Mouse (Mus musculus) intestine, postnatal 0 days (tissue): ENCODE measurements around the gene Ercc1. TPM values are rescaled to one million over a fixed set of nuclear protein-coding genes. Genes with fewer than 3 reads are reported as not detected.
A peak's percentile ranks its signal among the peaks of the same experiment; 100 is the strongest.

Source experiments
- ATAC-seq: fragments of 200-750 bp; cut with Nextera tagmentation; 2 replicates; pipeline ENCODE4 v1.8.0; 2017; ENCODE audit warnings: mild to moderate bottlenecking, moderate TSS enrichment, moderate library complexity
- H3K27ac ChIP-seq: fragments of 300-500 bp; sonication (generic); 2 replicates; pipeline ENCODE4 v1.5.1; 2014; ENCODE audit warnings: mild to moderate bottlenecking, low read depth, low read length, moderate library complexity
- H3K27me3 ChIP-seq: fragments of 300-500 bp; sonication (generic); replicated peaks from 2 replicates; pipeline ENCODE4 v1.6.1; 2014; ENCODE audit warnings: low read length, mixed read lengths; ENCODE audit not compliant: control insufficient read depth, insufficient read depth
- H3K36me3 ChIP-seq: fragments of 300-500 bp; sonication (generic); 2 replicates; pipeline ENCODE4 v1.6.1; 2014; ENCODE audit warnings: mild to moderate bottlenecking, moderate library complexity; ENCODE audit not compliant: control insufficient read depth, insufficient read depth
- H3K4me1 ChIP-seq: fragments of 300-500 bp; sonication (generic); replicated peaks from 2 replicates; pipeline ENCODE4 v1.6.1; 2014; ENCODE audit warnings: antibody characterized with exemption, low read length, mixed read lengths; ENCODE audit not compliant: control insufficient read depth, insufficient read depth
- H3K4me2 ChIP-seq: fragments of 300-500 bp; sonication (generic); replicated peaks from 2 replicates; pipeline ENCODE4 v1.6.1; 2014; ENCODE audit warnings: low read depth, mild to moderate bottlenecking, moderate library complexity
- H3K4me3 ChIP-seq: fragments of 300-500 bp; sonication (generic); 2 replicates; pipeline ENCODE4 v1.5.1; 2014; ENCODE audit warnings: low read depth, low read length
- H3K9ac ChIP-seq: fragments of 300-500 bp; sonication (generic); 2 replicates; pipeline ENCODE4 v1.6.1; 2014; ENCODE audit warnings: mild to moderate bottlenecking, low read depth, low read length
- H3K9me3 ChIP-seq: fragments of 300-500 bp; sonication (generic); 2 replicates; pipeline ENCODE4 v1.6.1; 2016; ENCODE audit warnings: mixed run types; ENCODE audit not compliant: control insufficient read depth
- CTCF ChIP-seq: sonication (generic); IDR thresholded peaks from 2 replicates; pipeline ENCODE4 v1.5.1; 2016; ENCODE audit warnings: low read depth, mild to moderate bottlenecking, control low read depth, antibody characterized with exemption, moderate library complexity
- WGBS: fragments of 180-500 bp; shearing (Covaris S2); extraction: QIAGEN DNeasy Blood & Tissue Kit; methylation state at CpG from one replicate; pipeline ENCODE4 v1.1.7; 2014; 5-methylcytosine and 5-hydroxymethylcytosine counted together
- polyA plus RNA-seq: library from polyadenylated mRNA; unstranded; fragments of >200 nt; fragmentation: Nextera tagmentation; extraction: Ambion mirVana; gene quantifications from 2 replicates; pipeline ENCODE4 v1.2.1, GENCODE M21; 2015

The Ercc1 gene
- polyA plus RNA-seq, 1 experiment from 2014 or later: 22.1 TPM

DNA sequence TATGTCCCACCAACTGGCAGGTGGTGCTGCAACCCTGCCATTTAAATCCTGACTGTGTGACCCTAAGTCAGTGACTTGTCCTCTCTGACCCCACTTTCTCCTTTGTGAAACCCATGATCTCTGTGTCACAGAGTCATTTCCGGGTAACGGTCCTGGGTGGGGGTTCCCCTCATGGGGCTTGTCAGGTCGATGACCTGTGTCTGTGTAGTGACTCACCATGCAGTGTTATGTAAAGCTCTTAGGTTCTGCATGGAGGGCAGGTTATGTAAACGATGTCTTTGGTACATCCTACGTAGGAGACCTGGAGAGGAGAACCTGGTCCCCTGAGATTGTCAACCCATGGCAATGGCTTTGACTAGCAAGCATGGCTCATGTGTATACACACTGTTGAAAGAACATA is 23.1 kb upstream of the Ercc1 start:
- no peak overlapping the region for H3K4me3 ChIP-seq
- no peak overlapping the region for H3K4me2 ChIP-seq
- no peaks in the 10 kb centered on the region for H3K9me3 ChIP-seq
- 31% methylated on average over 5 of the region's 5 CpGs for WGBS
- H3K36me3 ChIP-seq: no peaks in the 10 kb centered on the region
- ATAC-seq: peak; percentile 28; the same call in 1 of the 2 replicates
- no peaks in the 10 kb centered on the region for H3K4me1 ChIP-seq
- no peak for TF ChIP-seq CTCF
- H3K27me3 ChIP-seq: 0 out of 2 replicates have a peak, but pooled peaks cover 14% of the 10 kb centered on the region
- H3K9ac ChIP-seq: no peak overlapping the region
- H3K27ac ChIP-seq: no peak overlapping the region

DNA sequence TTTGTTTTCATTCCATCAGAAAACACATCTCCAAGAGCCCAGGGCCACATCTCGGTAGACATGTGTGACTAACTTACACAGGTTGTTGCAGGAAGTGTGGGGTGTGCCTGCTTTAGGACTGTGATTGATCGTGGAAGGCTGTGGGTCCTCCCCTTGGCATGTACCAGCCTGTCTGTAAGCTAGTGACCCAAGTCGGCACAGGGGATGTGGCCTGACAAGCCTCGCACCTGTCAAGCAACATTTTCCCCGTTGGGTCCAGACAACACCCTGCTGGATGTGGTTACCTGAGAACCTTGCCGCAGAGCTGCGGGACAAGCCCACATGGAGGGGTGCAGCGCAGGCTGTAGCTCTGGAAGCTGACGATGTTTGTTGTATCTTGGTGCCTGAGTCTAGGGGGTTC is 22.1 kb upstream of the Ercc1 start:
- Histone ChIP-seq H3K27ac (no peak overlapping the region), H3K36me3 (no peaks in the 10 kb centered on the region), H3K4me2 (no peak overlapping the region), H3K4me1 (no peaks in the 10 kb centered on the region), H3K4me3 (no peak overlapping the region), H3K9me3 (no peaks in the 10 kb centered on the region), H3K9ac (no peak overlapping the region), H3K27me3 (0 out of 2 replicates have a peak, but pooled peaks cover 11% of the 10 kb centered on the region)
- no peak for ATAC-seq
- no peak for TF ChIP-seq CTCF
- WGBS: 40% methylated on average over 9 of the region's 9 CpGs

DNA sequence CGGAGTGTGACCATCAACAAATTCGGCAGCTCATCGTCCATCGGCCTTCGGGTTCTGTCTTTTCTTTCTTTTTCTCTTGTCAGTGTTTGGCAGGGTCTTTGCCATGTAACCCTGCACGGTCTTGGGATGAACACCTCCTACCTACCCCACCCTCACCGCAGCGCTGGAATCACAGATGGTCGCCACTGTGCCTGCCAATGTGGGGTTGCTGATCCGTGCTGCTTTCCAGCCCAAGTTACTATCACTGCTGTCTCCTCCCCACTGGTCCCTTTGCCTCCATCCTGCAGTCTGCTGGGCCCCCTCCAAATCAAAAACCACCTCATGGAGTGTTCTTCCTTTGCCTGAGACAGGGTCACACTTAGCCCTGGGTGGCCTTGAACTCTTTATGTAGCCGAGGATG is 20.4 kb upstream of the Ercc1 start:
- Histone ChIP-seq H3K36me3 (no peaks in the 10 kb centered on the region), H3K9ac (no peak overlapping the region), H3K27me3 (0 out of 2 replicates have a peak, but pooled peaks cover 6% of the 10 kb centered on the region), H3K4me3 (no peak overlapping the region), H3K9me3 (no peaks in the 10 kb centered on the region), H3K4me2 (no peak overlapping the region), H3K27ac (no peak overlapping the region), H3K4me1 (no peaks in the 10 kb centered on the region)
- no peak for TF ChIP-seq CTCF
- no peak for ATAC-seq
- WGBS: 89% methylated on average over 11 of the region's 11 CpGs

DNA sequence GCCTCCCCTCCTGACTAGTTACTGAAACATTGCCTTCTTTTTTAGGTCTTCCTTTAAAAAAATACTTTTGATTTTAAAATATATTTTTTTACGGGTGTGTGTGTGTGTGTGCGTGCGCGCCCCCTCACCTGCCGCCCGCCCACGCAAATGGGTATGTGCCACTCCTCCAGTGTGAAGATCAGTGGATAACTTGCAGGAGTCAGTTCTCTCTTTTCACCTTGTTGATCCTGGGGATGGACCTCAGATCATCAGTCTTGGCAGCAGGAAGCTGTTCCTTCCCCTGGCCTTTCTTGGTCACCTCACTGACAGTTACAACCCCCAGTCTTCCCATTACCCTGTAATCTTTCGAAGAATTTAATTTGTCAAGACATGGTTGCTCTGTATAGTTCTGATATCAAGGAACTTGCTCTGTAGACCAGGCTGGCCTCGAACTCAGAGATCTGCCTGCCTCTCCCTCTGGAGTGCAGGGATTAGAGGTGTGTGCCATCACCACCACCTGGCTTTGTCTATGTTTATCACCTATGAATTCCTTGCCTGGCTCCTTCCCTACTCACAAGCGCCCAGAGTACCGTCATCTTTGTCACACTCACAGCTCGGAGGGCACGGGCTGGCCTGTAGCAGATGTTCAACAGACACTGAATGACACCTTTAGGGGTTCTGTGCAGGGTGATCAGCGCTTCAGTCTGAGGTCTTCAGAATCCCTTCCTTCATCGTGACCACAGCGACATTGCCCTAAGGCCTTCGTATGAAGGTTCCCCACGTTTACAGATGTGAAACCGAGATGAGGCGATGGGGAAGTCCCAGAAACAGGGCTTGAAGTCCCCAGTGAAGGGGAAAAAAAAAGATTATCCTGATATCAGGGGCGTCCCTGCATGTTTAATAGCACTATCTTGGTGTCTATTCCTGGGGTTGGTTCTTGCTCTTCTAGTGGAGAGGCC is 19.0 kb upstream of the Ercc1 start:
- H3K9ac ChIP-seq: no peak overlapping the region
- 0 out of 2 replicates have a peak, but pooled peaks cover 6% of the 10 kb centered on the region for H3K27me3 ChIP-seq
- H3K4me3 ChIP-seq: peak overlapping the region; percentile 36
- H3K36me3 ChIP-seq: no peaks in the 10 kb centered on the region
- H3K4me1 ChIP-seq: no peaks in the 10 kb centered on the region
- H3K4me2 ChIP-seq: peak overlapping the region; percentile 67; the same call in 1 of the 2 replicates
- ATAC-seq: no peak
- TF ChIP-seq CTCF: no peak
- no peaks in the 10 kb centered on the region for H3K9me3 ChIP-seq
- no peak overlapping the region for H3K27ac ChIP-seq
- WGBS: 71% methylated on average over 21 of the region's 21 CpGs

DNA sequence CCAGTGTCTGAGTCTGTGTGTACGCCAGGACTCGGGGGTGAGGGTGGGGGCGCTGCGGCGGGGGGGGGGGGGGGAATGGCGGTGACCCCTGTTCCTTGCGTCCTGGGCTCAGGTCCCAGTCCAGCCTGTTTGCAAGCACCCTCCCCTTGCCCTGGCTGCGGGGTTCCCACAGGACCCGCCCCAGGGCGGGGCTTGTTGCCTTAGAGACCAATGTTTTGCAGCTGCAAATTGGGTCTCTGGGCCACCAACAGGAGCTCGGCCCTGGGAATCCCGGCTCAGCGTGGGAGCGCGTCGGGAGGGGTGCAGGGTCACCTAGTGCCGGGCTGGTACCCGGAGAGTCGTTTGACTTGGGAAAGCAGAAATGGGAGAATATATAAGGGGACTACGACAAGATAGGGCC is 18.2 kb upstream of the Ercc1 start:
- 0 out of 2 replicates have a peak, but pooled peaks cover 6% of the 10 kb centered on the region for H3K27me3 ChIP-seq
- WGBS: 2% methylated on average over 19 of the region's 20 CpGs
- H3K4me1 ChIP-seq: no peaks in the 10 kb centered on the region
- no peaks in the 10 kb centered on the region for H3K36me3 ChIP-seq
- peak overlapping the region; percentile 42; the same call in 1 of the 2 replicates for H3K9ac ChIP-seq
- peak; percentile 50 for ATAC-seq
- H3K27ac ChIP-seq: peak overlapping the region; percentile 64
- peak overlapping the region; percentile 67 for H3K4me2 ChIP-seq
- H3K9me3 ChIP-seq: no peaks in the 10 kb centered on the region
- TF ChIP-seq CTCF: no peak
- peak overlapping the region; percentile 36 for H3K4me3 ChIP-seq

DNA sequence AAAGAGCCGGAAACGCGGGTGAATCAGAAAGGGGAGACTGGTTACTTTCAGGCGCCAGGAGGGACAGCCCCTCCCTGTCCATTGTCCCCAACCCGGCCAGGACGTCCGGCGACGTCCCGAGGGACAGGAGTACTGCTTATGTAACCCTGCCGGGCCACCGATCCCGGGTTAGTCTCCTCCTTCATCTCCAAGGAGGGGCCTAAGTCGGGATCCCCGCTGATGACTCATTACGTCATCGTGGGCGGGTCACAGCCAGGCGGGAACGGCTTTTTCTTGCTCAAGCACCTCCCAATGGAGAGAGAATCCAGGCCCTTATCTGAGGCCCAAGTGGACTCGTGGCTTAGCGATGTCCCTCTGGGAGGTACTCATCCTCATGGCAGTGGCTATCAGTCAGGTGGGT is 17.4 kb upstream of the Ercc1 start:
- Histone ChIP-seq H3K4me1 (no peaks in the 10 kb centered on the region), H3K9me3 (no peaks in the 10 kb centered on the region), H3K9ac (no peak overlapping the region), H3K36me3 (no peaks in the 10 kb centered on the region), H3K4me2 (peak overlapping the region; percentile 67), H3K27ac (peak overlapping the region; percentile 64), H3K27me3 (0 out of 2 replicates have a peak, but pooled peaks cover 6% of the 10 kb centered on the region), H3K4me3 (peak overlapping the region; percentile 36)
- no peak for TF ChIP-seq CTCF
- WGBS: under 1% methylated on average over 22 of the region's 22 CpGs
- peak; percentile 64 for ATAC-seq
